Mouse (Mus musculus) liver, embryonic 16.5 days (tissue): ENCODE data around the gene Zcchc14. TPM values are rescaled to one million over a fixed set of nuclear protein-coding genes. Genes with fewer than 3 reads are reported as not detected.

Source experiments
- ATAC-seq: fragments of 200-750 bp; cut with Nextera tagmentation; 2 replicates; pipeline ENCODE4 v1.8.0; 2017; ENCODE audit warnings: low read depth, mild to moderate bottlenecking, moderate number of reproducible peaks, moderate library complexity
- H3K27ac ChIP-seq: fragments of 300-500 bp; sonication (generic); 2 replicates; pipeline ENCODE4 v1.5.1; 2014; ENCODE audit warnings: mild to moderate bottlenecking, low read length
- H3K27me3 ChIP-seq: fragments of 300-500 bp; sonication (generic); 2 replicates; pipeline ENCODE4 v1.6.1; 2014; ENCODE audit warnings: low read depth, low read length, mixed read lengths; ENCODE audit not compliant: control insufficient read depth, insufficient read depth
- H3K36me3 ChIP-seq: fragments of 300-500 bp; sonication (generic); 2 replicates; pipeline ENCODE4 v1.6.1; 2014; ENCODE audit warnings: mild to moderate bottlenecking; ENCODE audit not compliant: control insufficient read depth, insufficient read depth
- H3K4me1 ChIP-seq: fragments of 300-500 bp; sonication (generic); 2 replicates; pipeline ENCODE4 v1.6.1; 2014; ENCODE audit warnings: low read depth, low read length, mixed read lengths; ENCODE audit not compliant: control insufficient read depth
- H3K4me2 ChIP-seq: fragments of 300-500 bp; sonication (generic); 2 replicates; pipeline ENCODE4 v1.6.1; 2014; ENCODE audit warnings: low read depth, low read length, mixed read lengths
- H3K4me3 ChIP-seq: fragments of 300-500 bp; sonication (generic); 2 replicates; pipeline ENCODE4 v1.5.1; 2014; ENCODE audit warnings: low read depth, mild to moderate bottlenecking, low read length
- H3K9ac ChIP-seq: fragments of 300-500 bp; sonication (generic); 2 replicates; pipeline ENCODE4 v1.6.1; 2014; ENCODE audit warnings: low read depth, low read length
- H3K9me3 ChIP-seq: fragments of 300-500 bp; sonication (generic); replicated peaks from 2 replicates; pipeline ENCODE4 v1.6.1; 2016; ENCODE audit warnings: low read length; ENCODE audit not compliant: control insufficient read depth
- WGBS: fragments of 180-500 bp; shearing (Covaris S2); extraction: QIAGEN DNeasy Blood & Tissue Kit; methylation state at CpG from one replicate; pipeline ENCODE4 v1.1.7; 2014; ENCODE audit not compliant: insufficient replicate concordance; 5-methylcytosine and 5-hydroxymethylcytosine counted together
- polyA plus RNA-seq: library from polyadenylated mRNA; unstranded; fragments of >200 nt; fragmentation: Nextera tagmentation; extraction: Ambion mirVana; gene quantifications from 2 replicates; pipeline ENCODE4 v1.2.1, GENCODE M21; 2015

The Zcchc14 gene
- polyA plus RNA-seq, 1 experiment from 2014 or later, result 1.6 TPM

DNA sequence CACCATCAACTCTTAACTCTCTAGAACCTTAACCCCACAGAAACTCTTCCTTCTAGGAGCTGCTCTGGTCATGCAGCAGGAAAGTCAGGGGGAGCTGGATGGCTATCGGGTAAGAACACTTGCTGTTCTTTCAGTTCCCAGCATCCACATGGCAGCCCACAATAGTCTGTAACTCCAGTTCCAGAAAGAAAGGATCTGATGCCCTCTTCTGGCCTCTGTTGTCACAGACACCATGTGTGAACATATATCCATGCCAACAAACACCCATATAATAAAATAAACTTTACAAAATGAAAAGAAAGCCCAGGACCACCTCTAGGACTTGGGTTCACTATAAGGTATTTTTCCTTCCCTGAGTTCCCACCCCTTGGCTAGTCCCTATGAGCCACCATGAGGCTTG lies 30.8 kb downstream of the Zcchc14 start:
- H3K4me2 ChIP-seq, result no peak overlapping the region
- H3K4me1 ChIP-seq, result no peaks in the 10 kb centered on the region; the same call in 1 of the 2 replicates
- no peak for ATAC-seq
- H3K27ac ChIP-seq, result no peak overlapping the region
- WGBS, result 40% methylated on average over 1 of the region's 1 CpGs
- H3K36me3 ChIP-seq, result no peaks in the 10 kb centered on the region
- no peaks in the 10 kb centered on the region for H3K9me3 ChIP-seq
- no peak overlapping the region for H3K4me3 ChIP-seq
- H3K9ac ChIP-seq, result no peak overlapping the region
- no peaks in the 10 kb centered on the region for H3K27me3 ChIP-seq

DNA sequence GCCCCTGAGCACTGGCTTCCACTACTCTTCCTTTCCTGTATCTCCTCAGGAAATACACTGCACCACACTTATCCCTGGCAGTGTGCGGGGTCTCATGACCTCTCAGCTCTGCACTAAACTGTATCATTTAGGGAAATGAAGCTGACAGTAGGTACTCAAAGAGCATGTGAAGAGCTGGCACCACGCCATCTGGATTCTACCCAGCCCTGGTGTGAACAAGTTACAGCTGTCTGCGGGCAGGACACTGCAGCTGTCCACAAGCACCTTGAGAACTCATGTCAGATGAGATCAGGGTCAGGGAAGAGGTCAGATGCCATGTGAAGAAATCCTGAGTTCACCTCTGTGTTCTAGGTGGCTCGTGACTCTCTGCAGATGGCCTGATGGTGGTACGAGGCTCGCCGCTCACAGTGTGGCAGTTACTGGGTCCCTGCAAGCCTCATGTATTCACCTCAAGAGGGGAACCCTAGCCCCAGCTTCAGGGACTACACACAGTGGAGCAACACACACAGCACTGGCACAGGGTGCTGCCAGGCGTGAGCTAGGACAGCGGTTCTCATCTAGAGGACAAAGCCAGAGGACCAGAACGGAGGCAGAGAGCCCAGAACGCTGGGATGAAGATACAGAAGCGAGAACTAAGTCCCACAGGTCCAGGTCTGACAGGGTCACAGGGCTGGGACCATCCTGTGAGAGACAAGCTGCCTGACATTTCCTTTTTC lies 31.7 kb downstream of the Zcchc14 start:
- H3K4me1 ChIP-seq, result no peaks in the 10 kb centered on the region; the same call in 1 of the 2 replicates
- no peak overlapping the region for H3K27ac ChIP-seq
- H3K9me3 ChIP-seq, result no peaks in the 10 kb centered on the region
- no peaks in the 10 kb centered on the region for H3K27me3 ChIP-seq
- no peak overlapping the region for H3K4me2 ChIP-seq
- ATAC-seq, result 0 out of 2 replicates have a peak, but pooled peaks have one; percentile 18
- no peak overlapping the region for H3K4me3 ChIP-seq
- no peaks in the 10 kb centered on the region for H3K36me3 ChIP-seq
- H3K9ac ChIP-seq, result no peak overlapping the region
- WGBS, result 68% methylated on average over 12 of the region's 12 CpGs

DNA sequence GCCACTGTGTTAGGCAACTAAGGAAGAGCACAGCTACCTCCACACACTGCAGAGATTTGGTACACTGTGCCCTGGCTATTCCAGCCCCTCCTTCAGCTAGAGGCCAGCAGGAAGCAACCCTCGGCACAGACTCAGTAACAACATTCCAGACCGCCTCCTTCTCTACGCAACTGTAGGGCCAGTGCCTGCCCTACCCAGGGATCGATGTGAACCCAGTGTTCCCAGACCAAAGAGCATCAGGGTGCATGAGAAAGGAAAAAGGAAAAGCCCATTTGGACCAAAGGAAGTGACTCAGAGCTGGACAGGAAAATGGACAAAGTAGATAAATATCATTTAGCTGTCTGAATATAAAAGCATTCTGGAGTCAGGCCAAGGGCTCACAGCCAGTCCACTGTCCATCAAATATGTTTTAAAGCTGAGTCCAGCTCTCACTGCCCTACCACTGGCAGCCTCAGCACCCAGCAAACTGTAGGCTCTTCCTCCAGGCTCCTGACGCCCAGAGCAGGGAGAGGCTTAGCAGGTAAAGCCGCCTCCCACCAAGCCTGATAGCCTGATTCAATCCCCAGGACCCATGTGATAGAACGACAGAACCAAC lies 33.2 kb downstream of the Zcchc14 start:
- no peak overlapping the region for H3K4me3 ChIP-seq
- no peak overlapping the region for H3K9ac ChIP-seq
- H3K9me3 ChIP-seq, result no peaks in the 10 kb centered on the region
- no peaks in the 10 kb centered on the region; the same call in 1 of the 2 replicates for H3K4me1 ChIP-seq
- no peaks in the 10 kb centered on the region for H3K36me3 ChIP-seq
- no peak overlapping the region for H3K4me2 ChIP-seq
- WGBS, result 33% methylated on average over 7 of the region's 7 CpGs
- H3K27me3 ChIP-seq, result no peaks in the 10 kb centered on the region
- ATAC-seq, result peak; percentile 82
- peak overlapping the region; percentile 21 for H3K27ac ChIP-seq

DNA sequence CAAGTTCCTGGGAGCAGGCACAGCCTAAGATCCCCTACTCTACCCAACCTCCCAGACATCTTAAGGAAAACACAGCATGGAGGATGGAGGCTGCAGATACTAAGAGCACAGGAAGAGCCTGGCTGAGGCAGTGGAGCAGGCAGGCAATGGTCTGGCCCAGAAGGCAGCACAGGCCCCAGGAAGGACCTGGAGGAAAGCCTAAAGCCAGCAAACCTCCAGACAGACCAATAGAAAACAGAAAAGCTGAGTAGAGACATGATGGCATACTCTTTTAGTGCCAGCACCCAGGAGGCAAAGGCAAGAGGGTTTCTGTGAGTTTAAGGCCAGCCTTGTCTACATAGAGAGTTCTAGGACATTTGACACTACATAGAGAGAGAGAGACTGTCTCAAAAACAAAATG lies 39.3 kb downstream of the Zcchc14 start:
- no peaks in the 10 kb centered on the region for H3K4me1 ChIP-seq
- H3K36me3 ChIP-seq, result no peaks in the 10 kb centered on the region
- no peak overlapping the region for H3K4me3 ChIP-seq
- no peak for ATAC-seq
- no peak overlapping the region for H3K4me2 ChIP-seq
- no peak overlapping the region for H3K9ac ChIP-seq
- H3K9me3 ChIP-seq, result no peaks in the 10 kb centered on the region
- H3K27ac ChIP-seq, result no peak overlapping the region
- no peaks in the 10 kb centered on the region for H3K27me3 ChIP-seq

DNA sequence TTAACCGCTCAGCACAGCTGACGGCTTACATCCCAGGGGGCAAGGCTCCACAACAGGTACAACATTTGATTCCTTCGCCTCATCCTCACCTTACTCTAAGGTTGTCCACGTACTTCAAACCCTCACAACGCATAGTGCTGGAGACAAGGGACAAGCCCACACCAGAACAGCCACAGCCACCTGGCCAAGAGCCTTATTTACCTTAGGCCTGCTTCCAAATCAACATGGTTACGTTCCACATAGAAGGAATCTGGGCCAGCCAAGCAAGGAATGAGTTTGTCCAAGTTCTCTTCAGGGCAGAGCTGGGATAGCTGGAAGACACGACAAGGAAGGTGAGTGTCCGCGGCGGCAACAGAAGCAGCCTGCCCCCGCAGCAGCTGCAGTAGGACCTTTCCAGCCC lies 42.8 kb downstream of the Zcchc14 start:
- 78% methylated on average over 11 of the region's 11 CpGs for WGBS
- ATAC-seq, result no peak
- no peak overlapping the region for H3K4me3 ChIP-seq

DNA sequence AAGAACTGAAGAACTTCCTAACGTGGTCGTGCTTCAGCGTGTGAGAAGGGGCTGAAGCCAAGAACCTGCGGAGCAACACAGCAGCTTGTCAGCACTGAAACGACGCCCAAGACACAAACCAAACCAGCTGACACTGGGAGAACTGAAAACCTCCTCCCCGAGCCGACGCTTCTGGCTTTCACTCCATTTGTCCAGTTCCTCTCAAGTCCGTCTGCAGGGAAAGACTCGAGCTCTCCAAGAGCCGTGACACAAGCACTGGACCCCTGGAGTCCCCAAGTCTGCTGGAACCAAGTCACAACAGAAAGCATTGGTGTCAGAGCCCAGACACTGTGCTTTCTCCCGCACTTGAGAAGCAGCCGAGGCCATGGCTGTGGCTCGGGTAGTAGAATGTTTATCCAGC lies 43.5 kb downstream of the Zcchc14 start:
- H3K36me3 ChIP-seq, result no peaks in the 10 kb centered on the region
- H3K4me3 ChIP-seq, result no peak overlapping the region
- H3K4me1 ChIP-seq, result no peaks in the 10 kb centered on the region
- no peaks in the 10 kb centered on the region for H3K9me3 ChIP-seq
- no peak overlapping the region for H3K4me2 ChIP-seq
- H3K27me3 ChIP-seq, result no peaks in the 10 kb centered on the region
- no peak overlapping the region for H3K27ac ChIP-seq
- no peak for ATAC-seq
- WGBS, result 76% methylated on average over 15 of the region's 15 CpGs
- H3K9ac ChIP-seq, result no peak overlapping the region

More for the DNA sequence above, 42.8 kb downstream of the Zcchc14 start:
- Histone ChIP-seq H3K27me3 (no peaks in the 10 kb centered on the region), H3K9me3 (no peaks in the 10 kb centered on the region), H3K4me1 (no peaks in the 10 kb centered on the region), H3K4me2 (no peak overlapping the region), H3K27ac (no peak overlapping the region), H3K9ac (no peak overlapping the region), H3K36me3 (no peaks in the 10 kb centered on the region)

GRCm38 (mm10) chr8:121607661-121608060 lies 45.0 kb downstream of the Zcchc14 start:
- Histone ChIP-seq H3K4me3 (no peak overlapping the region), H3K4me2 (no peak overlapping the region), H3K9ac (no peak overlapping the region), H3K27me3 (no peaks in the 10 kb centered on the region), H3K9me3 (no peaks in the 10 kb centered on the region), H3K36me3 (no peaks in the 10 kb centered on the region), H3K4me1 (no peaks in the 10 kb centered on the region), H3K27ac (no peak overlapping the region)
- WGBS, result 69% methylated on average over 5 of the region's 5 CpGs
- no peak for ATAC-seq

DNA sequence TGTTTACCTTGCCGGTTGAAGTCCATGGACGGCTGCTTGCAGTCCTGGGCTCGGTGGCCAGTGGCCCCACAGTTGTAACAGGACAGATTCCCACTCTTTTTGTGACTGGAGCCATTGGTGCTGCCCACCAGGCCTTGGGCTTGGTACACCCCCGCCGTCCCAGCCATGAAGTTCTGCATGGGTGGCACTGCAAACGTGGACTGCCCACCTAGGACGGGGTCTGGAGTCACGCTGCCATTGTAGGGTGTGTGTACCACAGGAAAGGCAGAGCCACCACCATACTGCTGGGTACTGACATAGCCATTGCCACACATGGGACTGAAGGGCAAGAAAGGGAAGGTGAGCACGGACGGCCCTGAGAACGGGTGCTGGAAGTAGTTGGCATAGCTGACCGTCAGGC lies 48.9 kb downstream of the Zcchc14 start:
- no peaks in the 10 kb centered on the region for H3K4me1 ChIP-seq
- H3K27ac ChIP-seq, result no peak overlapping the region
- no peak overlapping the region for H3K4me3 ChIP-seq
- H3K9me3 ChIP-seq, result no peaks in the 10 kb centered on the region
- H3K36me3 ChIP-seq, result no peaks in the 10 kb centered on the region
- H3K4me2 ChIP-seq, result no peak overlapping the region
- no peaks in the 10 kb centered on the region for H3K27me3 ChIP-seq
- 75% methylated on average over 12 of the region's 12 CpGs for WGBS
- H3K9ac ChIP-seq, result no peak overlapping the region
- ATAC-seq, result no peak

- ATAC-seq, result peak; percentile 30; the same call in 1 of the 2 replicates
- no peak overlapping the region for H3K4me3 ChIP-seq
- H3K27me3 ChIP-seq, result no peaks in the 10 kb centered on the region
- peaks cover 4% of the 10 kb centered on the region; the same call in 1 of the 2 replicates for H3K36me3 ChIP-seq
- no peaks in the 10 kb centered on the region for H3K4me1 ChIP-seq
- no peaks in the 10 kb centered on the region for H3K9me3 ChIP-seq
- H3K4me2 ChIP-seq, result no peak overlapping the region
- no peak overlapping the region for H3K9ac ChIP-seq
- no peak overlapping the region for H3K27ac ChIP-seq
- 14% methylated on average over 3 of the region's 3 CpGs for WGBS
Measured at GRCm38 (mm10) chr8:121602860-121603259, 49.8 kb downstream of the Zcchc14 start.
